Mouse (Mus musculus) erythroid progenitor cell, adult 5-6 weeks (primary cell): ENCODE results near the gene Ptprc. TPM values are rescaled to one million over a fixed set of nuclear protein-coding genes. Genes with fewer than 3 reads are reported as not detected.

Experiments used
- ATAC-seq: replicated peaks from 2 replicates; pipeline ENCODE4 v1.8.0; 2016; ENCODE audit warnings: moderate number of reproducible peaks, mild to moderate bottlenecking, moderate TSS enrichment, inconsistent platforms; ENCODE audit not compliant: poor library complexity, low FRiP score, severe bottlenecking
- total RNA-seq, 2 experiments: library from RNA; stranded (forward) in 1 of 2; stranded (reverse) in 1 of 2; fragments of 150-400 nt in 1 of 2; fragments of 186-747, 209-891 nt in 1 of 2; gene quantifications; 2 replicates each; pipeline versions ENCODE4 v1.2.3 to v1.2.4; 2015 to 2017; ENCODE audit warnings: low replicate concordance in 2 of 2

Ptprc gene
- total RNA-seq, 2 experiments from 2014 or later = 66.4 to 117 TPM

DNA sequence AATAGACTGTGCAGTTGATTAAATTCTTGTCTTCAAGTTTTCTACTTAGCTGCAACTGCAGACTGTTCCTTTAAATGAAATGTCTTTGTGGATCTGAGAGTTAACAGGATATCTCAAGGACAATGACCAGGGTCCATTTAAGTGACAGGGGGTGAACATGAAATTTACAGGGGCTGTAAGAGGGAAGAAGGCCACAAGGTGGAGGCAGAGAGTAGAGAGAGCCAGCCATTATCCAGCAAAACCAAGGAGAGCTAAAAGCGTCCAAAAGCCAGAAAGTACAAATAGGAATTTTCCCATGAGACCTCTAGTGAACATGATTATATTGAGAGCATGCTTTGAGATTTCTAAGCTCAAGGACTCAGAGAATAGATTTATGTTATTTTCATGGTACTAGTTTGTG, 89.7 kb downstream of the Ptprc start:
- ATAC-seq = no peak

- ATAC-seq = no peak
These were observed 91.8 kb downstream of the Ptprc start for GRCm38 (mm10) chr1:138083707-138084106.

DNA sequence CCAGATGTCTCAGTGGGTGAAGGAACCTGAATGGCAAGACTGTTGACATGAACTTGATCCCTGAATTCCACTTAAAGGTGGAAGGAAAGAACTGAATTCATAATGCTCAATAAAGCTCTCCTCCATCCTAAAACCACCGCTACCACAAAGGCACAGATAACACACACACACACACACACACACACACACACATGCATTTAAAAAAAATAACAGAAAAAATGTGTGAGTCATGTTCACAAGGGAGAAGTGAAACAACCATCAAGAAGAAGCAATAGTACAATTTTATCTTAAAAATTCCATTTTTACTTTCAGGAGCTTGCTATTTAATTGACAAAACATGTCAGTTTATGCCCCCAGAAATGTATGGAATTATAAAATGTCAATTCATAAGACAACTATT, 95.2 kb downstream of the Ptprc start:
- no peak for ATAC-seq

DNA sequence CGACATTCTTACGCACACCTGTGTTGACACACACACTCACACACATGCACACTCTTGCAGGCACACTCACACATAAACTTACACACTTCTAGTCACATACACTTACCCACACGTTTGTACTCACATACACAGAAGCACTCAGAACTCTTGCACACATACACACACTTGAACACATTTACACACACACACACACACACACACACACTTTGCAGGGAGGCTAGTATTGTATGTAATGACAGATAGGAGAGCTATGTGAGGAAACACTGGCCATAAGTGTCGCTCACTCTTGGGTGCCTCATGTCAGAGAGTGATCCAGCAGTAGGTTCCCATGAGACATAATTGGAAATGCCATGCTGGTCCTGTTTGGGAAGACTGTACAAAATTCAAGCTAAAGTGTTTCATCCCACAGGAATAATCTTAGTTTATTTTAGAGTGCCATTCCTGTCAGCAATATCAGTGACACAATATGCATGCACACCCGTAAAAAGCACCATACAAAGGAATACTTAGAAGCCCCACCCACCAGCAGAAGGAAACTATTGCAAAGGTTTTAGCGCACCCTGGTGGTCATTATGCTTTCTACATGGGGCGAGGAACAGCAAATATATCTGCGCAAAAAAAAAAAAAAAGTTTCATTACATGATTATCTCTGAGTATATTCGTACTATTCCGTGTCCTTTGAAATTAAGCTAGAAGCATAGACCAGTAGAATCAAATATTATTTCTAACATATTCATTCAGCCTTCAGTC, 131.1 kb downstream of the Ptprc start:
- no peak for ATAC-seq

GRCm38 (mm10) chr1:138040556-138040955, 135.0 kb downstream of the Ptprc start:
- no peak for ATAC-seq

DNA sequence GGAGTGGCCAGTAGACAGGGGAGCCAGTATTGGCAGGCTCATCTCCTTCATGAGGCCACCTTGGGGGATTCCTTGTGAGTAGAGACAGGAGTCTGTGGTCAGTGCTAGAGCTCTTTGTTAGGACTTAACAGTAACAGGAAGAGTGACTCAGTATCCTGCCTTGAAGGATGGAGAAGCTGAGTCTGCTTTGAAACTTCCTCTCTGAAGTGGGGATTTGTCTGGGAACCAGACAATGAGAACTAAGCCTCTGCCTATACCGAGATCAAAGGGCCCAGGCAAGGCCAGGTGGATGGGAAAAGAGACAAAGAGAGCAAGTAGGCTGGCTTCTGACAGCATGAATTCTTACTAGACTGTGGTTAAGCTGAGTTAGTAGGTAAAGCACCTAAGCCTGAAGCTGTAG, 136.3 kb downstream of the Ptprc start:
- ATAC-seq = no peak

DNA sequence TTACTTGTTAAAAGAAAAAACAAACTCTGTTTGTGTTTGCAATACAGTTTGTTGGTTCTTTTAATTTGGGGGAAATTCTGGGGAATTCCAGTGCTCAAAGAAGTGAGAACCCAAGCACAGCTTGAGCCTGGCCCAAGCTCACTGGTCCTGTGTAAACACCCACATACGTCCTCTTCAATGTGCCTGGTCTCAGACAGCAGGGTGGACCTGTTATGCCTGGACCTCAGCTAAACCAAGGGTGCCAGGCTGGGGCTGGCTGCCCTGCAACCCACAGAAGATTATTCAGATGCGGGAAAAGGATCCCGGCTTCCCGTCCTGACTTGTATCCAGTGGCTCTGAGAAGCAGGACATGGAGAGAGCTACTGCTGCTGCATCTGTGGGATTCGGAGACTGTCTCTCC, 138.0 kb downstream of the Ptprc start:
- no peak for ATAC-seq

DNA sequence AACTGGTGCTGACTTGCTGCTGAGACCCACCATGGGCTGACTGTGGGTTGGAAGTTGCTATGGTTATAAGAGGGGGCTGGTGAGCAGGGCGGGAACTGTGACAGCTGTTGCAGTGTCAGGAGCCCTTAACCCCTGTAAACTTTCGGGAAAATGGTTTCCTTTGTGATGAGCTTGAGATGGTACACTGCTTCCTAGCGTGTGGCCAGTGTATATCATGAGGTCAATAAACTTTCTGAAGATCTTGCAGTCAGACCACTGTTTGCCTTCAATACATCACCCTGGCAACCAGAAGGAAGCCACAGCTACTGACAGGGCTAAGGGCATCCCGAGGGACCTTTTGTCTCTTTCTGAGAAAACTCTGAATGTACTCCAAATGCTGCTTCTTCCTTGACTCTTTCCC, 145.9 kb downstream of the Ptprc start:
- no peak for ATAC-seq

DNA sequence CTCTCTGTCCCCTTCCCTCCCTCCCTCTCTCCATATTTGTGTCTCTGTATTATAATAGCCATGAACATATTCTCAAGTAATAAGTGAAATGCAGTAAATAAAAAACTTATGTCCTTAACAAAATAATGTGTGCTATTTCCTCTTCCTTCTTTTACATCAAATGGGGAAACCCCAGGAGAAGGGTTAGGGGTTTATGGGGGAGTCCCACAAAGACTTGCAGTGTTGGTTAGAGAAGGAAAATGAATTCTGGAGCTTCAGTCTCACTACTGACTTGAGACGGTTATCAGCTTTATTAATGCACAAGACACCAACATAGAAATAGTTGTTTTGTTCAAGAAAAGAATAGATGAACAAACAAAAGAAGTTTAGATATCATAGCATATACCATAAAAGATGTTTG, 150.2 kb downstream of the Ptprc start:
- no peak for ATAC-seq

GRCm38 (mm10) chr1:138023601-138024000, 151.9 kb downstream of the Ptprc start:
- ATAC-seq = no peak

DNA sequence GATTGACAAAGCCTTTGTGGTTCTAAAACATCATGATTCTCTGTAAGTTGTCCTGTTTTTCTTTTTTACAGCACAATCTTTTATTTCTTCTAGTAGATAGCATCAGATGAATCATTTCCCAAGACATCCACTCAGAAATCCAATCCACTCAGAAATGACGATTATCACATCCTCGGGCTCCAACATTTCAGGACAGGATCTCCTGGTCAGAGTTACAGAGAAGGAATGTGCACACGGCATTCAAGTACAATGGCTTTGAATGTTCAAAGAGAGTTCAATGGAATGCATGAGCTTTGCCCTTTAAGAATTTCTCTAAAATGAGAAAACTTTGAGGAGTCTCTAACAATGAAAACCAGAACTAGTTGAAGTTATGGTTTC, 152.6 kb downstream of the Ptprc start:
- ATAC-seq = no peak

- no peak for ATAC-seq
These were observed 153.3 kb downstream of the Ptprc start for GRCm38 (mm10) chr1:138021962-138022917.

Other genes starting within 250 kb of the Ptprc start
- gene Atp6v1g3, start 98.0 kb upstream of the Ptprc start, total RNA-seq (2015; ENCODE audit: low replicate concordance) = not detected in 2 replicates
- not detected in 2 replicates for gene Atp6v1g3, start 98.0 kb upstream of the Ptprc start, total RNA-seq (2017; ENCODE audit: low replicate concordance)